In genomic region chr14:120302913-120303548, GRCm38 (mm10) we compare ENCODE assay signal across 8 mouse cellular contexts. TPM values are rescaled to one million over a fixed set of nuclear protein-coding genes. Genes with fewer than 3 reads are reported as not detected.
DNase-seq lines count a peak whose midpoint lies in the region; ATAC-seq and TF ChIP-seq lines count a peak whose summit lies in the region.

No protein-coding gene starts in this region.

- H3K9me3 ChIP-seq in hindbrain, embryonic 13.5 days: no peaks in the 10 kb centered on the region
- no peaks in the 10 kb centered on the region for H3K9me3 ChIP-seq in hindbrain, embryonic 11.5 days (ENCODE audit: control insufficient read depth, low read length)
- H3K9me3 ChIP-seq in heart, embryonic 10.5 days: no peaks in the 10 kb centered on the region
- H3K9me3 ChIP-seq in stomach, postnatal 0 days (ENCODE audit: control insufficient read depth, low read length): no peaks in the 10 kb centered on the region

- TF ChIP-seq EP300 in stomach, postnatal 0 days (optimal IDR thresholded peaks at IDR 0.05): no peak

- H3K36me3 ChIP-seq in hindbrain, embryonic 13.5 days: no peaks in the 10 kb centered on the region
- no peaks in the 10 kb centered on the region for H3K36me3 ChIP-seq in hindbrain, embryonic 11.5 days (ENCODE audit: control insufficient read depth, insufficient read depth, low read length)
- H3K36me3 ChIP-seq in heart, embryonic 10.5 days: no peaks in the 10 kb centered on the region
- no peaks in the 10 kb centered on the region for H3K36me3 ChIP-seq in stomach, postnatal 0 days (ENCODE audit: control insufficient read depth, insufficient read depth, low read length)

- H3K27ac ChIP-seq in hindbrain, embryonic 13.5 days: no peak overlapping the region
- no peak overlapping the region for H3K27ac ChIP-seq in hindbrain, embryonic 11.5 days (ENCODE audit: low read depth, low read length)
- peak overlapping the region; percentile 69 for H3K27ac ChIP-seq in heart, embryonic 10.5 days
- H3K27ac ChIP-seq in stomach, postnatal 0 days (replicated peaks): peak overlapping the region; percentile 65

- H3K27me3 ChIP-seq in hindbrain, embryonic 13.5 days: no peaks in the 10 kb centered on the region
- no peaks in the 10 kb centered on the region for H3K27me3 ChIP-seq in hindbrain, embryonic 11.5 days (ENCODE audit: control insufficient read depth, insufficient read depth, low read length)
- no peaks in the 10 kb centered on the region for H3K27me3 ChIP-seq in heart, embryonic 10.5 days (ENCODE audit: insufficient read depth, poor library complexity, severe bottlenecking)
- no peaks in the 10 kb centered on the region for H3K27me3 ChIP-seq in stomach, postnatal 0 days (ENCODE audit: control insufficient read depth, insufficient read depth, low read length)

- WGBS in hindbrain, embryonic 13.5 days: 39% methylated on average over 6 of the region's 6 CpGs
- WGBS in hindbrain, embryonic 11.5 days: 43% methylated on average over 6 of the region's 6 CpGs
- WGBS in heart, embryonic 10.5 days: 25% methylated on average over 6 of the region's 6 CpGs
- WGBS in stomach, postnatal 0 days: 20% methylated on average over 6 of the region's 6 CpGs

- H3K4me1 ChIP-seq in hindbrain, embryonic 13.5 days (replicated peaks): peaks cover 27% of the 10 kb centered on the region
- no peaks in the 10 kb centered on the region for H3K4me1 ChIP-seq in hindbrain, embryonic 11.5 days (replicated peaks; ENCODE audit: control insufficient read depth, insufficient read depth, low read length)
- peaks cover 61% of the 10 kb centered on the region for H3K4me1 ChIP-seq in heart, embryonic 10.5 days
- H3K4me1 ChIP-seq in stomach, postnatal 0 days (replicated peaks; ENCODE audit: control insufficient read depth, insufficient read depth): peaks cover 19% of the 10 kb centered on the region

- ATAC-seq in hindbrain, embryonic 13.5 days (ENCODE audit: low FRiP score): 0 out of 2 replicates have a peak, but pooled peaks have one; percentile 28
- ATAC-seq in hindbrain, embryonic 11.5 days (ENCODE audit: low FRiP score): no peak
- peak; percentile 65 for ATAC-seq in stomach, postnatal 0 days (ENCODE audit: low FRiP score, low TSS enrichment)

- no peak overlapping the region for H3K9ac ChIP-seq in hindbrain, embryonic 13.5 days
- no peak overlapping the region for H3K9ac ChIP-seq in hindbrain, embryonic 11.5 days (ENCODE audit: low read depth, low read length)
- H3K9ac ChIP-seq in stomach, postnatal 0 days (ENCODE audit: low read length): peak overlapping the region; percentile 47; the same call in 1 of the 2 replicates

- no peak for DNase-seq in hindbrain, embryonic 11.5 days (ENCODE audit: low spot score)
- DNase-seq in adrenal gland, postnatal 25 days: peak; percentile 36
- DNase-seq in heart, embryonic 10.5 days (ENCODE audit: low spot score): no peak
- DNase-seq in kidney, postnatal 36 days: peak; percentile 52 to 62
- peak; percentile 68 for DNase-seq in stomach, postnatal 0 days (ENCODE audit: low spot score)
- no peak for DNase-seq in right cerebral cortex, postnatal 36 days (ENCODE audit: low spot score in 2 of 2)
- DNase-seq in right cerebral cortex, adult 18-20 months: no peak

- H3K4me2 ChIP-seq in hindbrain, embryonic 13.5 days: no peak overlapping the region
- no peak overlapping the region for H3K4me2 ChIP-seq in hindbrain, embryonic 11.5 days (replicated peaks; ENCODE audit: low read depth, low read length)
- no peak overlapping the region; the same call in 1 of the 2 replicates for H3K4me2 ChIP-seq in stomach, postnatal 0 days (replicated peaks; ENCODE audit: low read depth)

- no peak for TF ChIP-seq CTCF in stomach, postnatal 0 days (IDR thresholded peaks at IDR 0.05; ENCODE audit: low read depth)

- H3K4me3 ChIP-seq in hindbrain, embryonic 13.5 days: no peak overlapping the region
- H3K4me3 ChIP-seq in hindbrain, embryonic 11.5 days (ENCODE audit: low read depth, low read length): no peak overlapping the region
- no peak overlapping the region; the same call in 1 of the 2 replicates for H3K4me3 ChIP-seq in heart, embryonic 10.5 days
- no peak overlapping the region for H3K4me3 ChIP-seq in stomach, postnatal 0 days (ENCODE audit: low read depth, low read length)

RNA-seq across cellular contexts. Expression of gene Mbnl2, which starts 27.6 kb away (rescaled TPM):
- 23.9 and 24.7 TPM in 2 replicates for polyA plus RNA-seq in hindbrain, embryonic 13.5 days (2015; fragmentation: Nextera tagmentation; extraction: Ambion mirVana)
- polyA plus RNA-seq in hindbrain, embryonic 11.5 days (2014; fragmentation: Nextera tagmentation; extraction: Ambion mirVana): 44.7 and 50.1 TPM in 2 replicates
- 202 and 226 TPM in 2 replicates for total RNA-seq in adrenal gland, postnatal 25 days (2021)
- 71.5 and 91.4 TPM in 2 replicates for polyA plus RNA-seq in heart, embryonic 10.5 days (2016; fragmentation: Nextera tagmentation; extraction: Ambion mirVana)
- 101 and 104 TPM in 2 replicates for polyA plus RNA-seq in stomach, postnatal 0 days (2015; fragmentation: Nextera tagmentation; extraction: Ambion mirVana)

Comparison
In these comparisons a context has a peak if more than half of its experiments do, and no peak if none do; other contexts are left out.
1. H3K27ac ChIP-seq: peak in heart, embryonic 10.5 days (single experiment) and stomach, postnatal 0 days (single experiment); none in hindbrain, embryonic 13.5 days (single experiment) and hindbrain, embryonic 11.5 days (single experiment).
2. DNase-seq: peak in adrenal gland, postnatal 25 days (single experiment), kidney, postnatal 36 days (2 of 2) and stomach, postnatal 0 days (single experiment); none in hindbrain, embryonic 11.5 days (single experiment), heart, embryonic 10.5 days (single experiment), right cerebral cortex, postnatal 36 days (0 of 2) and right cerebral cortex, adult 18-20 months (single experiment).